Mouse (Mus musculus) heart, postnatal 4 days (tissue): ENCODE data around the gene Rpl10l. TPM values are rescaled to one million over a fixed set of nuclear protein-coding genes. Genes with fewer than 3 reads are reported as not detected.

ENCODE experiments used
- DNase-seq: peaks from one replicate; pipeline ENCODE4 v3.0.0; 2021
- total RNA-seq, 2 experiments: library from RNA; stranded (reverse); gene quantifications; 2 replicates each; pipeline ENCODE4 v1.2.3; 2021

Gene Rpl10l
- total RNA-seq: not detected

- no peak for DNase-seq
Measured at GRCm38 (mm10) chr12:66283991-66284622, at the start of gene Rpl10l. TSS of gene Rpl10l (minus strand) at chr12:66284401.

GRCm38 (mm10) chr12:66275890-66276289 lies 8.3 kb downstream of the Rpl10l start:
- DNase-seq: no peak

GRCm38 (mm10) chr12:66245461-66246099 lies 38.6 kb downstream of the Rpl10l start:
- no peak for DNase-seq

- no peak for DNase-seq
Measured at GRCm38 (mm10) chr12:66234158-66234557, 50.0 kb downstream of the Rpl10l start.
